In the genomic region with DNA sequence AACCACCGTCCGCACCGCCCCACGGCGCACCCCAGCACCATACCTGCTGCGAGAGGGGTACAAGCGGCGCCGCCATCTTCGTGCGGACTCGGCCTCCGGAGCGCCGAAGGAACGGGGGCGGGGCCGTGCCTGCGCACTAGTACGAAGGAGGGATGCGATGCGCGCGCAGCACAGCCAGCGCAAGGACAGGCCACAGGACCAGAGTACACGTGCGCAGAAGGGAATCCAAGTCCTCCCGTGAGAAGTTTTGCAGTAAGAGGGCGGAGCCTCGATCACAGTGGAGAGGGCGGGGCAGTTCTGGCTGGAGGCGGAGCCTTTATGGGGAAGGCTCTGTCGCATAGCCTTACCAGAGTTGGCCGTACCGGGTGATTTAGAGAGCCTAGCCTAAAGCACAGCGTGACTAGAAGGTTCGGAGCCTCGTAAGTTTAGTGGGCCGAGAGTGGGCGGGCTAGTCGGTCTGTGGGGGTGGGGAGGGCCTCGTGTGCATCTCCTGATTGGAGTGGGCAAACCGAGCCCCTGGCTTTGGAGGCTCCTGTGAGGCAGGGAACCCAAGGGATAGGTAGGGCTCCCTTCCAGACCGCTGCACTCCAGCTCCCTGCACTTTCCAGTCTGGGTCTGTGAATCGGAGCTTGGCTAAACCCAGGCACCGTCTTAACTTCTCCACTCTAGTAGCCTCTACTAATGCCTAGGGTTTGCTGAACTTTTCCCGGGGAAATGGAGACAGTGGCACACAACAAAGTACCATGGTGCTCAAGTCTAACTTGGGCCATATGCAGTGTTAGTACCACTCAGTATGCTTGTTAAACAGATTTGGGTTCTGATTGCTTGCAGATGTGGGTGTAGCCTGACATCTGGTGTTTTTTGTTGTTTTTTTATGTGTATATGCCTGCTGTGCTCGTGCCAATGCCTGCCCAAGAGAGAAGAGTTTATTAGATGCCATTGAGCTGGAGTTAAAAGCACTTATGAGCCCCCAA, we compare ENCODE assay signal across 8 mouse cellular contexts. TPM values are rescaled to one million over a fixed set of nuclear protein-coding genes. Genes with fewer than 3 reads are reported as not detected.
DNase-seq lines count a peak whose midpoint lies in the region; ATAC-seq lines count a peak whose summit lies in the region.

A gene (minus strand): TSS at position 99 of the 974 bp plus-strand sequence.

- no peaks in the 10 kb centered on the region for H3K9me3 ChIP-seq in forebrain, embryonic 14.5 days (replicated peaks; ENCODE audit: control insufficient read depth, low read length)
- H3K9me3 ChIP-seq in neural tube, embryonic 15.5 days (replicated peaks), result no peaks in the 10 kb centered on the region

- no peaks in the 10 kb centered on the region for H3K27me3 ChIP-seq in forebrain, embryonic 14.5 days (replicated peaks; ENCODE audit: control insufficient read depth, insufficient read depth, low read length)
- H3K27me3 ChIP-seq in neural tube, embryonic 15.5 days (replicated peaks), result no peaks in the 10 kb centered on the region

- intact Hi-C loops in heart, postnatal 14 days (cut with DNase I), result loop anchor here (5.0 kb wide), 2 partner anchors 126 to 141 kb away; a partner anchor contains a TSS

- under 1% methylated on average over 48 of the region's 48 CpGs for WGBS in forebrain, embryonic 14.5 days
- under 1% methylated on average over 48 of the region's 48 CpGs for WGBS in neural tube, embryonic 15.5 days

- H3K4me1 ChIP-seq in forebrain, embryonic 14.5 days (ENCODE audit: control insufficient read depth, insufficient read depth, low read length), result peaks cover 16% of the 10 kb centered on the region
- peaks cover 44% of the 10 kb centered on the region for H3K4me1 ChIP-seq in neural tube, embryonic 15.5 days

- peak within 1 kb of the TSS; percentile 80 for H3K4me3 ChIP-seq in forebrain, embryonic 14.5 days (ENCODE audit: low read depth, low read length)
- peak within 1 kb of the TSS; percentile 75 for H3K4me3 ChIP-seq in neural tube, embryonic 15.5 days (replicated peaks)

- peaks cover 4% of the 10 kb centered on the region; the same call in 1 of the 2 replicates for H3K36me3 ChIP-seq in forebrain, embryonic 14.5 days (ENCODE audit: control insufficient read depth, insufficient read depth, low read length)
- no peaks in the 10 kb centered on the region for H3K36me3 ChIP-seq in neural tube, embryonic 15.5 days

- peak within 1 kb of the TSS; percentile 88 for H3K9ac ChIP-seq in forebrain, embryonic 14.5 days (ENCODE audit: low read length)
- H3K9ac ChIP-seq in neural tube, embryonic 15.5 days (replicated peaks), result peak within 1 kb of the TSS; percentile 90

- peak; percentile 98 for ATAC-seq in forebrain, embryonic 14.5 days
- peak; percentile 97 for ATAC-seq in neural tube, embryonic 15.5 days (ENCODE audit: low FRiP score)

- peak within 1 kb of the TSS; percentile 77 for H3K27ac ChIP-seq in forebrain, embryonic 14.5 days (ENCODE audit: low read depth, low read length)
- H3K27ac ChIP-seq in neural tube, embryonic 15.5 days (replicated peaks), result peak within 1 kb of the TSS; percentile 85

- peak within 1 kb of the TSS; percentile 77 for H3K4me2 ChIP-seq in forebrain, embryonic 14.5 days (ENCODE audit: low read length)
- peak within 1 kb of the TSS; percentile 82 for H3K4me2 ChIP-seq in neural tube, embryonic 15.5 days

- peak; percentile 100 for DNase-seq in ES-CJ7 (ENCODE audit: low read depth, low spot score)
- DNase-seq in cerebellum, adult 11 months, result peak; percentile 97
- DNase-seq in forebrain, embryonic 14.5 days (ENCODE audit: low spot score), result peak; percentile 99
- peak; percentile 99 for DNase-seq in heart, postnatal 14 days
- DNase-seq in layer of hippocampus, adult 11-12 months (ENCODE audit: low spot score), result peak; percentile 99
- DNase-seq in lung, adult 18-20 months, result peak; percentile 99 to 100
- peak; percentile 99 for DNase-seq in testis, postnatal 14 days (ENCODE audit: low spot score)

RNA-seq across cellular contexts. Expression of the gene that starts here (rescaled TPM):
- 57.8 and 65.5 TPM in 2 replicates for polyA plus RNA-seq in forebrain, embryonic 14.5 days (2014; fragmentation: Nextera tagmentation; extraction: Ambion mirVana)
- total RNA-seq in heart, postnatal 14 days (2021), result 10 to 100 TPM; 44.4 to 47.5 TPM
- 51.5 and 54.3 TPM in 2 replicates for polyA plus RNA-seq in neural tube, embryonic 15.5 days (2015; fragmentation: Nextera tagmentation; extraction: Ambion mirVana)

Comparison
In these comparisons a context has a peak if more than half of its experiments do, and no peak if none do; other contexts are left out.
1. Peak in every context shown above with its lines: DNase-seq, ATAC-seq, H3K4me3 ChIP-seq and H3K27ac ChIP-seq.